Mouse (Mus musculus) hindbrain, embryonic 13.5 days (tissue): Measurements from ENCODE around the gene Arhgap17. TPM values are rescaled to one million over a fixed set of nuclear protein-coding genes. Genes with fewer than 3 reads are reported as not detected.

ENCODE experiments used
- ATAC-seq: fragments of 200-750 bp; cut with Nextera tagmentation; 2 replicates; pipeline ENCODE4 v1.8.0; 2017; ENCODE audit warnings: moderate TSS enrichment; ENCODE audit not compliant: low FRiP score
- H3K27ac ChIP-seq: fragments of 300-500 bp; sonication (generic); 2 replicates; pipeline ENCODE4 v1.5.1; 2015; ENCODE audit warnings: inconsistent platforms, mild to moderate bottlenecking, moderate library complexity
- H3K27me3 ChIP-seq: fragments of 300-500 bp; sonication (generic); 2 replicates; pipeline ENCODE4 v1.6.1; 2015; ENCODE audit warnings: mild to moderate bottlenecking, inconsistent platforms
- H3K36me3 ChIP-seq: fragments of 300-500 bp; sonication (generic); 2 replicates; pipeline ENCODE4 v1.6.1; 2015; ENCODE audit warnings: mild to moderate bottlenecking, inconsistent platforms
- H3K4me1 ChIP-seq: fragments of 300-500 bp; sonication (generic); replicated peaks from 2 replicates; pipeline ENCODE4 v1.6.1; 2015; ENCODE audit warnings: inconsistent platforms
- H3K4me2 ChIP-seq: fragments of 300-500 bp; sonication (generic); 2 replicates; pipeline ENCODE4 v1.6.1; 2015; ENCODE audit warnings: inconsistent platforms, mild to moderate bottlenecking, moderate library complexity
- H3K4me3 ChIP-seq: fragments of 300-500 bp; sonication (generic); 2 replicates; pipeline ENCODE4 v1.5.1; 2015; ENCODE audit warnings: mild to moderate bottlenecking, inconsistent platforms
- H3K9ac ChIP-seq: fragments of 300-500 bp; sonication (generic); 2 replicates; pipeline ENCODE4 v1.6.1; 2015; ENCODE audit warnings: mild to moderate bottlenecking, inconsistent platforms
- H3K9me3 ChIP-seq: fragments of 300-500 bp; sonication (generic); 2 replicates; pipeline ENCODE4 v1.6.1; 2016; ENCODE audit warnings: inconsistent platforms
- WGBS: fragments of 180-500 bp; shearing (Covaris S2); methylation state at CpG from one replicate; pipeline ENCODE4 v1.1.7; 2015; 5-methylcytosine and 5-hydroxymethylcytosine counted together
- polyA plus RNA-seq: library from polyadenylated mRNA; unstranded; fragments of >200 nt; fragmentation: Nextera tagmentation; extraction: Ambion mirVana; gene quantifications from 2 replicates; pipeline ENCODE4 v1.2.1, GENCODE M21; 2015

The Arhgap17 gene
- polyA plus RNA-seq, 1 experiment from 2014 or later: 13.0 TPM

DNA sequence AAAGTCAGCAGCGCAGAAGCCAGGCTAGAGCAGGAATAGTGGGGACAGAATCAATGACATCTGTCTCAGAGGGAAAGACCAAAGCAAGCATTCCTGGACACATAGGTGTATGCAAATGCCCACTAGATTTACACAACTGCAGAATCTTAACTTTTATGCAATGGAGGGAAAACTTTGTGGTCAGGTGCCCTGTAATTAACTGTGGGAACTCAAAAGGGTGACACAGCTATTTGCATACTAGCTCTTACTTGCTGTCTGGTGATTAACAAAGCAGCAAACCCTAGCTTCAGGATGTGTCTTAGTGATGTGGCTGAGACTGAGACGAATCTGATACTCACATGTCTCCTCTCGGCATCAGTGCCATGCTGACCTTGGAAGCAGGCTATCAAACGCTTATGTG, 42.8 kb downstream of the Arhgap17 start:
- no peaks in the 10 kb centered on the region for H3K27me3 ChIP-seq
- 83% methylated on average over 4 of the region's 4 CpGs for WGBS
- H3K4me3 ChIP-seq: no peak overlapping the region
- no peak for ATAC-seq
- no peaks in the 10 kb centered on the region for H3K9me3 ChIP-seq
- H3K9ac ChIP-seq: no peak overlapping the region
- H3K4me2 ChIP-seq: no peak overlapping the region
- no peak overlapping the region for H3K27ac ChIP-seq
- peaks cover 7% of the 10 kb centered on the region; the same call in 1 of the 2 replicates for H3K4me1 ChIP-seq
- peaks cover 43% of the 10 kb centered on the region for H3K36me3 ChIP-seq

DNA sequence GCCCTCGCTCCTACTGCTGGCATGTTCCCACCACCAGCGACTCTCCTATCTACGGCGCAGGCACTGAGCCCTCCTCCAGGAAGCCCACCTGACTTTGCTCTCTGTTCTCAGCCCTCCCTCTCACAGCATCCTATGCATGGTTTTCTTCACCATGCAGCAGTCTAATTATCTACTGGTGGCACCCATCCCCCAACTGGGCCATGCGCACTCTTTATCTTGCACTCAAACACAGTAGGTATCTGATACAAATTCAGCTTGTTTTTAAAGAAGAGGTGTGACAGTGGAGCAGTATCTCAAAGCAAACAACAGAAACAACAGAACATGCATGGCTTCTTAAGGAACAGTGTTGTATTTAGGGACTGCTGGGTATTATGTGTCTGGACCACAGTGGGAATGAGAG, 43.7 kb downstream of the Arhgap17 start:
- Histone ChIP-seq H3K9ac (no peak overlapping the region), H3K4me3 (no peak overlapping the region), H3K4me2 (no peak overlapping the region), H3K4me1 (peaks cover 7% of the 10 kb centered on the region; the same call in 1 of the 2 replicates), H3K27me3 (no peaks in the 10 kb centered on the region), H3K27ac (no peak overlapping the region), H3K9me3 (no peaks in the 10 kb centered on the region), H3K36me3 (peaks cover 51% of the 10 kb centered on the region)
- 93% methylated on average over 5 of the region's 5 CpGs for WGBS
- ATAC-seq: no peak

DNA sequence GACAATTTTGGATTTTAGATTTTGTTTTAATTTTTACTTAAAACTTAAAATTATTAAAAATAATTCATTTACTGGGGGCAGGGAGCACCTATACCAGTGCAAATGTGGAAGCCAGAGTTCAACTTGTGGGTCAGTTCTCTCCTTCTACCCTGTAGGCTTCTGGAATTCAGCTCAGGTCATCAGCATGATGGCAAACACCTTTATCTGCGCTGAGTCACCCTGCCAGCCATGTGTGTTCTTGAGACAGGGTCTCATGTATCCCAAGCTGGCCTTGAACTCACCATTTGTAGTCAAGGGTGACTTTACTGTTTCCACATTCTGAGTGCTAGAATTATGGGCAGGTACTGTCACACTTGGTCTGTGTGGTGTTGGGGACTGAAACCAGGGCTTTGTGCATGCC, 45.6 kb downstream of the Arhgap17 start:
- H3K9me3 ChIP-seq: no peaks in the 10 kb centered on the region
- H3K4me3 ChIP-seq: no peak overlapping the region
- no peak for ATAC-seq
- 97% methylated on average over 1 of the region's 1 CpGs for whole genome bisulfite sequencing
- no peaks in the 10 kb centered on the region for H3K27me3 ChIP-seq
- peaks cover 68% of the 10 kb centered on the region for H3K36me3 ChIP-seq
- peaks cover 7% of the 10 kb centered on the region; the same call in 1 of the 2 replicates for H3K4me1 ChIP-seq
- H3K4me2 ChIP-seq: no peak overlapping the region
- H3K27ac ChIP-seq: no peak overlapping the region
- H3K9ac ChIP-seq: no peak overlapping the region

DNA sequence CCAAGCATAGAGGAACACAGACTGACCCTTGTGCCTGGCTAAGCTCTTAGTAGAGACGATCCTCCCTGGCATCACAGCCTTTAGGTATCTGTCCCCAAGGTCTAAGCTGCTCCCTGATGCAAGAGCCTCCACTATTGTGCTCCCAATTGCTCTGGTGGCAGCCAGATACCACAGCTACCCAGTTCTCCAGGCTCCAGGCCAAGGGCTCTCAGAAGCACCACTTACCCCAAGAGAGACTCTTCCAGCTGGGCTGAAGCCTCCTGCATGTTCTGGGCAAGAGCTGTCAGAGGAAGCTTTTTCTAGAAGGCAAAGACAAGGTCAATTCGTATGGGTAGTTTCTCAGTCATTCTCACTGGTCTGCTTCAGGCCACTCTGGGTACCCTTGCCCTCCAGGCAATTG, 46.3 kb downstream of the Arhgap17 start:
- Histone ChIP-seq H3K4me1 (peaks cover 6% of the 10 kb centered on the region; the same call in 1 of the 2 replicates), H3K9me3 (no peaks in the 10 kb centered on the region), H3K36me3 (peaks cover 75% of the 10 kb centered on the region), H3K9ac (no peak overlapping the region), H3K27me3 (no peaks in the 10 kb centered on the region), H3K4me2 (no peak overlapping the region), H3K27ac (no peak overlapping the region), H3K4me3 (no peak overlapping the region)
- ATAC-seq: no peak
- 95% methylated on average over 2 of the region's 2 CpGs for WGBS

DNA sequence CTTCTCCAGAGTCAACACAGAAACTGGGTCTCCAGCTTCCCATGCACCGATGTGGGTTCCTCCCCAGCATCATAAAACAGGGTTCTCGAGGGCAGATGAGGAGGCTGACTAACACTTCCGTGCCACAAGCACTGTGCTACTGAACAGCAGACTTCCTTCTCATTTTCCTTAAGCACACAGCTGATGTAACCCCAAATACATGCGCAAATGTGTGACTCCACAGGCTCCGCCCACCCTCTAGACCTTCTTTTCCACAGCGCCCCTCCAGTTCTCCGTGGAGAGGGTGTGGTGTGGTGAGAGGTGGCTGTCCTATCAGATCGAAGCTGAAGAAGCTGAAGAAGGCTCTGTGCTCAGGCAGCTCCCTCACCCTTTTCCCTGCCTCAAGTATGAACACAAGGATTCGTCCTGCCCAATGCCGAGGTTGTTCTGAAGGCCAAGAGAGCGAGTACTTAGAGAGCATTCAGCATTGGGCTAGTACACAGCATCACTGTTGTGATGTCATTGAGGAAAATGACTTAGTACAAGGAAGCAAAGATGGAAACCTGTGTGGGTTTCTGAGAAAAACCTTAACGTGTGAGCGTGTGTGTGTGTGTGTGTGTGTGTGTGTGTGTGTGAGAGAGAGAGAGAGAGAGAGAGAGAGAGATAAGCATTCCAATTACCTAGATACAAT, 47.1 kb downstream of the Arhgap17 start:
- Histone ChIP-seq H3K9me3 (no peaks in the 10 kb centered on the region), H3K36me3 (peaks cover 79% of the 10 kb centered on the region), H3K9ac (no peak overlapping the region), H3K27ac (no peak overlapping the region), H3K4me3 (no peak overlapping the region), H3K27me3 (no peaks in the 10 kb centered on the region), H3K4me2 (no peak overlapping the region), H3K4me1 (no peaks in the 10 kb centered on the region)
- 94% methylated on average over 13 of the region's 13 CpGs for WGBS
- no peak for ATAC-seq

DNA sequence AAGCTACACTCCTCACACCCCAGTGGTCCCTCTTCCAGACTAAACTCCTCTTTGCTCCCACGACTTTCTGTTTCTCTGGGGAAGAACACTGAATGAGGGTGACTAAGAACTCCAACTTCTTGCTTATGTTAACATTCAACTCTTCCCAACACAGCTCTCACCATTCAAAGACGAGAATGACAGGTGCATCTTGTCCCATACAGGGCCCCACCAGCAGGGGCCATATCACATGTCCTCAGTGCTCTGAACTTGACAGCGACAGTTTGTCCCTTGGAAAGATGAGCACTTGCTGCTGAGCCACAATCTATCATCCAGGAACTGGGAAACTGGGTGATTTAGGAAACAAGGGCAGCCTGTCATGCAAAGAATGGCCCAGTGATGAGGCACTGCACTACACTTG, 57.0 kb downstream of the Arhgap17 start:
- 90% methylated on average over 3 of the region's 3 CpGs for WGBS
- H3K36me3 ChIP-seq: peaks cover 87% of the 10 kb centered on the region
- ATAC-seq: no peak

DNA sequence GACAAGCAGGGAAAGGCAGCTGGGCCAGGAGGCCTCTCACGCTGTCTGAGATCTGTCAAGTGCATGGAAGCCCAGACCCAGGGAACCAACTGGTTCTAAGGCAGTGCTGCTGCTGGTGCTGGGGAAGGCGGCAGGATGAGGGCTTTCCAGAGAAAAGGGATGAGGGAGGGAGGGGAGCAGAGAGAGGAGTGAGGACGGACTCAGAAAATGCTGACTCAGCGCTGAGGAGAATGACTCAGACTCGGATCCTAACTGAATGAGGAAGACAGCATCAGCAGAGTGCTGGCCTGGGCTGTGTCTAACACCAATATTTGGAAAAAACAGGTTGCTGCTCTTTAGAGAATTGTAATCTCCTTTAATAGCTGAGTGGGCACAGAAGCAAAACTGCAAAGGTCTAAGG, 57.9 kb downstream of the Arhgap17 start:
- peaks cover 87% of the 10 kb centered on the region for H3K36me3 ChIP-seq

More for the DNA sequence above, 57.0 kb downstream of the Arhgap17 start:
- Histone ChIP-seq H3K4me3 (no peak overlapping the region), H3K9ac (no peak overlapping the region), H3K9me3 (no peaks in the 10 kb centered on the region), H3K4me1 (no peaks in the 10 kb centered on the region), H3K4me2 (no peak overlapping the region), H3K27me3 (no peaks in the 10 kb centered on the region), H3K27ac (no peak overlapping the region)

DNA sequence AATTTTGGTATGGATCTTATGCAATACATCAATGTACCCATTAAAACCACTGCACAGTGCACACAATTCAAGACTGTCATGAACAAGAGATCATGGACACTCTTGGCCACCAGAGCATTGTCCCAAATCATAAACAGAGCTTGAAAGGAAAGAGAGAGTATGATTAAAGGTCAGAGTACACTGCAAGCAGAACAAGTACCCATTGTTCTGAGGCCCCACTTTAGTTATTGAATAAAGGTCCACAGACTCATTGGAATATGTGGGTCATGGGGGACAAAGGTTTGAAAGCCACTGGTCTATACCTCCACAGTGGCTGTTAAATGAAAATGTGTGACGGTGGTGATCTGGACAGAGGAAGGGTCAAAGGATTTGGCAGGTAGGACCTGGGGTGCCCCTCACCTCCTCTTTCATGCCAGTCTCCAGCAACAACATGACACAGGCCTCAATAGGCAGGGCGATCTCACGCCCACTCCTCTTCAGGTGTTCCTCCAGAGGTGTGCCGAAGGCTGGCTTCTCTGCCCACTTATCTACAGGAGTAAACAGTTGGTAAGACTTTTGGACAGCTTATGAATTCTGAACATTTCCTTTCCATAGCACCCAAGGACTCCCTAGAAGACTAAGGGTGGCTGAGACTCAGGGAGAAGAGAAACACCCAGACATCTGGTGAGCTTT, 61.7 kb downstream of the Arhgap17 start:
- no peak overlapping the region for H3K9ac ChIP-seq
- ATAC-seq: no peak
- no peak overlapping the region for H3K27ac ChIP-seq
- no peaks in the 10 kb centered on the region for H3K27me3 ChIP-seq
- no peak overlapping the region for H3K4me2 ChIP-seq
- no peaks in the 10 kb centered on the region for H3K9me3 ChIP-seq
- WGBS: 96% methylated on average over 4 of the region's 4 CpGs
- no peaks in the 10 kb centered on the region for H3K4me1 ChIP-seq
- no peak overlapping the region for H3K4me3 ChIP-seq
- peaks cover 93% of the 10 kb centered on the region for H3K36me3 ChIP-seq

More for the DNA sequence above, 57.9 kb downstream of the Arhgap17 start:
- WGBS: 78% methylated on average over 5 of the region's 5 CpGs
- no peaks in the 10 kb centered on the region for H3K4me1 ChIP-seq
- H3K27me3 ChIP-seq: no peaks in the 10 kb centered on the region
- no peak for ATAC-seq
- no peak overlapping the region for H3K4me2 ChIP-seq
- no peaks in the 10 kb centered on the region for H3K9me3 ChIP-seq
- no peak overlapping the region for H3K9ac ChIP-seq
- H3K27ac ChIP-seq: no peak overlapping the region
- no peak overlapping the region for H3K4me3 ChIP-seq

DNA sequence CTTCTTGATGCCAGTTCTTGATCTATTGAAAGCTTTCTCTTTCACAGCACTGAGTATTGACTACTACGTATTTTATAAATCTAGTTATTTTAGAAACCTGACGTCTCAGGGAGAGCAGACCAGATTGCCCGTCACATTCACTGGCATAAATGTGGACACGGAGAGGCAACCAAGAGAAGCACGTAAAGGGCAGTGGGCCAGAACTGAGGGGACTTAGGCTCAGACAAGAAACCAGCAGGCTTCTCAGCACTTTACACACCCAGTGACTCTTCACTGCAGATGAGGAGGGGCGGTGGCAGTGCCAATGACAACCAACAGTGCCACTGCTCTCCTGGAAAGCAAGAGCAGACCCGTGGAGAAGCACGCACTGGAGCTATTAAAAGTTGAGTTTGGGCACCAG, 62.5 kb downstream of the Arhgap17 start:
- Histone ChIP-seq H3K9me3 (no peaks in the 10 kb centered on the region), H3K4me2 (no peak overlapping the region), H3K9ac (no peak overlapping the region), H3K4me1 (no peaks in the 10 kb centered on the region), H3K36me3 (peaks cover 90% of the 10 kb centered on the region), H3K27me3 (no peaks in the 10 kb centered on the region), H3K27ac (no peak overlapping the region), H3K4me3 (no peak overlapping the region)
- no peak for ATAC-seq
- 96% methylated on average over 8 of the region's 8 CpGs for WGBS

DNA sequence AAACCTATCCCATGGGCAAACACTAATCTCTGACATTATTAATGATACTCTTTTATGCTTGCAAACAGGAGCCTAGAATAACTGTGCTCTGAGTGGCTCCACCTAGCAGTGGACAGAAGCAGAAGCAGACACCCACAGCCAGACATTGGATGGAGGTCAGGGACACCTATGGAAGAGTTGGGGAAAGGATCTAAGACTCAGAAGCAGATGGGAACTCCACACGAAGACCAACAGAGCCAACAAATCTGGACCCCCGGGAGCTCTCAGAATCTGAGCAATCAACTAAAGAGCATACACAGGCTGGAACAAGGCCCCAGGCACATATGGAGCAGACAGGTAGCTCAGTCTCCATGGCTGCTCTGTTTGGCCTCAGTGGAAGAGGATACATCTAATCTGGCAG, 64.3 kb downstream of the Arhgap17 start:
- Histone ChIP-seq H3K27ac (no peak overlapping the region), H3K9me3 (no peaks in the 10 kb centered on the region), H3K4me2 (no peak overlapping the region), H3K4me3 (no peak overlapping the region), H3K36me3 (peaks cover 74% of the 10 kb centered on the region), H3K4me1 (no peaks in the 10 kb centered on the region), H3K9ac (no peak overlapping the region), H3K27me3 (no peaks in the 10 kb centered on the region)
- ATAC-seq: no peak
- WGBS: 88% methylated on average over 2 of the region's 2 CpGs

DNA sequence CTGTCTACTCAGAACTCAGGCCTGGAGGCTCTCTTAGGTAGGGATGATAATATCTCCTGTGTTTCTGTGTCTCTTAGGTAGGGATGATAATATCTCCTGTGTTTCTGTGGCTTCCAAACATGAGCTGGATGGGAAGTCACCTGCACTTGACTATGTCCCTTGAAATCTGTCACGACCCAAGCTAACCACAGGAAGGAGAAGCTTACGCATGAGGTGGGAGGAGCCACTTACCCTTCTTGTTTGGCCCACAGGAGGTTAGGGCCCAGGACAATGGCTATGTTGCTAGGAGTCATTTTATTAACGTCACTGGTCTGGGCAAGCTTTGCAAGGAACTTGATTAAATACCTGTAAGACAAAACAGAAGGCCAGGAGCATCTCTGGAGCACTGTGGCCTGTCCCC, 69.5 kb downstream of the Arhgap17 start:
- Histone ChIP-seq H3K27me3 (no peaks in the 10 kb centered on the region), H3K9ac (no peak overlapping the region), H3K36me3 (peaks cover 72% of the 10 kb centered on the region), H3K4me2 (no peak overlapping the region), H3K27ac (no peak overlapping the region), H3K4me1 (no peaks in the 10 kb centered on the region), H3K4me3 (no peak overlapping the region), H3K9me3 (no peaks in the 10 kb centered on the region)
- 75% methylated on average over 3 of the region's 3 CpGs for WGBS
- ATAC-seq: no peak

DNA sequence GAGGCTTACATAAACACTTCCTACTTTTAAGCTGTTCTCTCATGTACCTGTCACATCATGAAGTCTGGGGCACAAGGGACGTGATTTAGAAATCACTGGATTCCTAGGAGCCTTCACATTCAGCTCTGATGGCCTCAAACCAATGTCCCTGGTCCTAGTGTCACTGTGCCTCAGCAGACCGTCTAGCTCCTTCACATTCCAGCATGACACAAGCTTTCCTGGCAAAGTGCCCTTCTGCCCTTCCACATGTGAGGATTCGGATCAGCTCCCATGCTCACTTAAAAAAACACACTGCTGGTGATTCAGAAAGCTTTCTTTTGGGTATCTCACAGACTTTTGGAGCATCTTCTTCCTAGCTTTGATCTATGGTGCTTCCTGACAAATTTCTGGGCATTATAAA, 71.5 kb downstream of the Arhgap17 start:
- H3K27me3 ChIP-seq: no peaks in the 10 kb centered on the region
- 76% methylated on average over 3 of the region's 3 CpGs for WGBS
- H3K9me3 ChIP-seq: no peaks in the 10 kb centered on the region
- no peak overlapping the region for H3K27ac ChIP-seq
- H3K9ac ChIP-seq: no peak overlapping the region
- H3K36me3 ChIP-seq: peaks cover 73% of the 10 kb centered on the region
- no peak for ATAC-seq
- no peak overlapping the region for H3K4me3 ChIP-seq
- H3K4me1 ChIP-seq: no peaks in the 10 kb centered on the region
- no peak overlapping the region for H3K4me2 ChIP-seq

DNA sequence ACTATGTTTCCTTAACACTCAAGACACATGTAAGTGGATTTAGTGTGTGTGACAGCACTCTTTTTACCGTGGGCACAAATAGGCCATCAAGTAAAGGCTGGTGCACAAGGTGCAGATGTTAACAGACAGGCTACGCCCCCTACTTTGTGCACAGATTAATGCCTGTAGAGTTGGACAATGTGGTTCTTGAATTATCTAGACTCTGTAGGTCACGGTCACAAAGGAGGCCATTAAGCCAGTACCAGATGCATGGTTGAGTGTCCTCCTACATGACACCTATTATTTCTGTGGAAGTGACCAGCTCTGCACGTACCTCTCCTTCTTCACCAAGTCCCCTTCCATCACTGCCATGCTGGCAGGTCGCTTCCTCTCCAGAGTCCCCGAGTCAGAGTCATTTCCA, 73.6 kb downstream of the Arhgap17 start:
- WGBS: 78% methylated on average over 6 of the region's 6 CpGs
- H3K4me1 ChIP-seq: no peaks in the 10 kb centered on the region
- no peaks in the 10 kb centered on the region for H3K27me3 ChIP-seq
- no peak overlapping the region for H3K4me2 ChIP-seq
- H3K27ac ChIP-seq: no peak overlapping the region
- ATAC-seq: no peak
- H3K36me3 ChIP-seq: peaks cover 88% of the 10 kb centered on the region
- no peak overlapping the region for H3K9ac ChIP-seq
- H3K4me3 ChIP-seq: no peak overlapping the region
- H3K9me3 ChIP-seq: no peaks in the 10 kb centered on the region
